Mouse (Mus musculus): ENCODE results near the gene Fry. TPM values are rescaled to one million over a fixed set of nuclear protein-coding genes. Genes with fewer than 3 reads are reported as not detected.

Gene Fry
- polyA plus RNA-seq, 1 experiment from 2014 or later = 8.5 TPM

GRCm38 (mm10) chr5:150514027-150514426 is 395.6 kb downstream of the Fry start:
- no peaks in the 10 kb centered on the region for H3K4me1 ChIP-seq (replicated peaks; ENCODE audit: insufficient read depth, low read length)
- no peak overlapping the region for H3K27ac ChIP-seq
- no peaks in the 10 kb centered on the region for H3K27me3 ChIP-seq (ENCODE audit: insufficient read depth, low read length)
- H3K36me3 ChIP-seq (ENCODE audit: insufficient read depth, low read length) = no peaks in the 10 kb centered on the region
- no peak for DNase-seq (ENCODE audit: low spot score)
- no peak overlapping the region for H3K4me2 ChIP-seq (ENCODE audit: low read length)
- no peaks in the 10 kb centered on the region for H3K9me3 ChIP-seq (replicated peaks; ENCODE audit: low read length)
- 66% methylated on average over 1 of the region's 1 CpGs for WGBS
- no peak overlapping the region for H3K9ac ChIP-seq (ENCODE audit: low read depth, low read length)
- H3K4me3 ChIP-seq (replicated peaks; ENCODE audit: low read depth, low read length) = no peak overlapping the region
- no peak for ATAC-seq (replicated peaks; ENCODE audit: low FRiP score, low read depth)
- no peak for TF ChIP-seq CTCF (IDR thresholded peaks at IDR 0.05; ENCODE audit: low read depth)

GRCm38 (mm10) chr5:150518064-150518463 is 399.6 kb downstream of the Fry start, which contains the start of gene Zar1l:
TSS of gene Zar1l (minus strand) at chr5:150518164.
- H3K9me3 ChIP-seq (replicated peaks; ENCODE audit: low read length) = no peaks in the 10 kb centered on the region
- no peak within 1 kb of the TSS for H3K9ac ChIP-seq (ENCODE audit: low read depth, low read length)
- H3K36me3 ChIP-seq (ENCODE audit: insufficient read depth, low read length) = no peaks in the 10 kb centered on the region
- no peak for ATAC-seq (replicated peaks; ENCODE audit: low FRiP score, low read depth)
- H3K4me1 ChIP-seq (replicated peaks; ENCODE audit: insufficient read depth, low read length) = no peaks in the 10 kb centered on the region
- H3K4me2 ChIP-seq (ENCODE audit: low read length) = no peak within 1 kb of the TSS
- H3K27me3 ChIP-seq (ENCODE audit: insufficient read depth, low read length) = no peaks in the 10 kb centered on the region
- no peak for DNase-seq (ENCODE audit: low spot score)
- no peak within 1 kb of the TSS for H3K4me3 ChIP-seq (replicated peaks; ENCODE audit: low read depth, low read length)
- TF ChIP-seq CTCF (IDR thresholded peaks at IDR 0.05; ENCODE audit: low read depth) = no peak
- no peak within 1 kb of the TSS for H3K27ac ChIP-seq
- WGBS = 66% methylated on average over 4 of the region's 4 CpGs

GRCm38 (mm10) chr5:150519551-150519950 is 401.1 kb downstream of the Fry start:
- peak; percentile 39 for DNase-seq (ENCODE audit: low spot score)
- Histone ChIP-seq H3K36me3 (ENCODE audit: insufficient read depth, low read length) (no peaks in the 10 kb centered on the region), H3K27ac (no peak overlapping the region), H3K9me3 (replicated peaks; ENCODE audit: low read length) (no peaks in the 10 kb centered on the region), H3K9ac (ENCODE audit: low read depth, low read length) (no peak overlapping the region), H3K27me3 (ENCODE audit: insufficient read depth, low read length) (no peaks in the 10 kb centered on the region), H3K4me3 (replicated peaks; ENCODE audit: low read depth, low read length) (no peak overlapping the region), H3K4me2 (ENCODE audit: low read length) (no peak overlapping the region), H3K4me1 (replicated peaks; ENCODE audit: insufficient read depth, low read length) (no peaks in the 10 kb centered on the region)
- TF ChIP-seq CTCF (IDR thresholded peaks at IDR 0.05; ENCODE audit: low read depth) = peak; percentile 60
- 96% methylated on average over 1 of the region's 1 CpGs for WGBS
- no peak for ATAC-seq (replicated peaks; ENCODE audit: low FRiP score, low read depth)

GRCm38 (mm10) chr5:150521937-150522866 is 403.8 kb downstream of the Fry start, which contains the start of gene Brca2:
TSS of gene Brca2 (plus strand) at chr5:150522630.
- 6% methylated on average over 58 of the region's 63 CpGs for WGBS
- H3K9ac ChIP-seq (ENCODE audit: low read depth, low read length) = peak within 1 kb of the TSS; percentile 93
- DNase-seq (ENCODE audit: low spot score) (peak; percentile 91), ATAC-seq (replicated peaks; ENCODE audit: low FRiP score, low read depth) (peak; percentile 94)
- H3K27me3 ChIP-seq (ENCODE audit: insufficient read depth, low read length) = no peaks in the 10 kb centered on the region
- TF ChIP-seq CTCF (IDR thresholded peaks at IDR 0.05; ENCODE audit: low read depth) = no peak
- H3K4me3 ChIP-seq (replicated peaks; ENCODE audit: low read depth, low read length) = peak within 1 kb of the TSS; percentile 84
- H3K4me1 ChIP-seq (replicated peaks; ENCODE audit: insufficient read depth, low read length) = no peaks in the 10 kb centered on the region
- H3K4me2 ChIP-seq (ENCODE audit: low read length) = peak within 1 kb of the TSS; percentile 64
- H3K36me3 ChIP-seq (ENCODE audit: insufficient read depth, low read length) = no peaks in the 10 kb centered on the region
- H3K27ac ChIP-seq = peak within 1 kb of the TSS; percentile 70
- H3K9me3 ChIP-seq (replicated peaks; ENCODE audit: low read length) = no peaks in the 10 kb centered on the region

GRCm38 (mm10) chr5:150522867-150523234 is 404.4 kb downstream of the Fry start:
- no peaks in the 10 kb centered on the region for H3K27me3 ChIP-seq (ENCODE audit: insufficient read depth, low read length)
- peak overlapping the region; percentile 64 for H3K4me2 ChIP-seq (ENCODE audit: low read length)
- H3K27ac ChIP-seq = peak overlapping the region; percentile 70; the same call in 1 of the 2 replicates
- H3K4me1 ChIP-seq (replicated peaks; ENCODE audit: insufficient read depth, low read length) = no peaks in the 10 kb centered on the region
- no peaks in the 10 kb centered on the region for H3K36me3 ChIP-seq (ENCODE audit: insufficient read depth, low read length)
- WGBS = 7% methylated on average over 11 of the region's 11 CpGs
- H3K9ac ChIP-seq (ENCODE audit: low read depth, low read length) = peak overlapping the region; percentile 93
- no peaks in the 10 kb centered on the region for H3K9me3 ChIP-seq (replicated peaks; ENCODE audit: low read length)
- DNase-seq (ENCODE audit: low spot score) = no peak
- H3K4me3 ChIP-seq (replicated peaks; ENCODE audit: low read depth, low read length) = peak overlapping the region; percentile 84
- no peak for TF ChIP-seq CTCF (IDR thresholded peaks at IDR 0.05; ENCODE audit: low read depth)
- no peak for ATAC-seq (replicated peaks; ENCODE audit: low FRiP score, low read depth)

GRCm38 (mm10) chr5:150525239-150525638 is 406.8 kb downstream of the Fry start:
- no peak for ATAC-seq (replicated peaks; ENCODE audit: low FRiP score, low read depth)
- WGBS = 85% methylated on average over 2 of the region's 2 CpGs
- no peak overlapping the region for H3K27ac ChIP-seq
- no peak overlapping the region for H3K4me3 ChIP-seq (replicated peaks; ENCODE audit: low read depth, low read length)
- 0 out of 2 replicates have a peak, but pooled peaks cover 1% of the 10 kb centered on the region for H3K36me3 ChIP-seq (ENCODE audit: insufficient read depth, low read length)
- no peaks in the 10 kb centered on the region for H3K27me3 ChIP-seq (ENCODE audit: insufficient read depth, low read length)
- DNase-seq (ENCODE audit: low spot score) = no peak
- no peak overlapping the region for H3K4me2 ChIP-seq (ENCODE audit: low read length)
- no peak overlapping the region for H3K9ac ChIP-seq (ENCODE audit: low read depth, low read length)
- no peaks in the 10 kb centered on the region for H3K4me1 ChIP-seq (replicated peaks; ENCODE audit: insufficient read depth, low read length)
- 0 out of 2 replicates have a peak, but pooled peaks have one; percentile 14 for TF ChIP-seq CTCF (IDR thresholded peaks at IDR 0.05; ENCODE audit: low read depth)
- H3K9me3 ChIP-seq (replicated peaks; ENCODE audit: low read length) = no peaks in the 10 kb centered on the region
